In the genomic region with DNA sequence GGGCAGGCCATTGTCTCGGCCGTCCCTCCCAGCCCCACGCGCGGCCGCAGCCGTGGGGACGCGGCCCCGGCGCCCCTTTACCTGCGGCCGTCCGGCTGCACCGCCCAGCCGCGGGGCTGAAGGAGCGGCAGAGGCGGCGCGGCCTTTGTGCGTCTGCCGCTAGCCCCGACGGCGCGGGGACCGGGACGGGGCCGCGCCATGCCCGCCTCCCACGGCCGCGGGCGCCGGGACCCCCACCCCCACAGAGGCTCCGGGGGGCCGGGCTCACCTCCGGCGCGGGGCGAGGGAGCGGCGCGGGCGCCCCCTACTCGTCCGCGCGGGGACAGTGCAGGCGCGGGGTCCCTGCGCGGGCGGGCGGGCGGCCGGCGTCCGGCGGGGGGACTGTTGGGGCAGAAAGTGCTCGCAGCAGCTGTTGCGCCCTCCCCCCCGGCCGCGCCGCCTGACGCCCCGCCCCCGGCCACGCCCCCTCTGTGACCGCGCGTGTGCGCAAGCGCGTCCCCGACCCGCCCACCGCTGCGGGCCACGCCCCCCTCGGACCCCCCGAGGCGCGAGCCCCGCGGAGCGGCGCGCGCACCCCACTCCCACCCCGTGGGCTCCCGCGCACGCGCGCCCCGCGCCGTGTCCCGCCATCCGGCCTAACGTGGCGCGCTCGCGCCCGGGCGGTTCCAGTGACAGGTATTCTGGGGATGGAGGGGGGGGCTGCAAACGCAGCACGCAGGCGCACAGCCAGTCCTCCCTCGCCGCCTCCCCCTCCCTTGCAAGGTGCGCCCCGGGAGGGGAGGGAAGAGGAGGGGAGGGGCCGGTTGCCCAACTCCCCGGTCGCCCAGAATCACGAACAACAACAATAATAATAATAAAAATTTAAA, we compare ENCODE assay signal across 8 mouse cellular contexts. TPM values are rescaled to one million over a fixed set of nuclear protein-coding genes. Genes with fewer than 3 reads are reported as not detected.
DNase-seq lines count a peak whose midpoint lies in the region; ATAC-seq and TF ChIP-seq lines count a peak whose summit lies in the region.

No protein-coding gene starts in this region.

- peak; percentile 89 for ATAC-seq in hindbrain, embryonic 15.5 days (ENCODE audit: low FRiP score, low read depth)
- ATAC-seq in megakaryocyte, adult 5-6 weeks (ENCODE audit: poor library complexity, severe bottlenecking), result peak; percentile 57

- intact Hi-C loops in left cerebral cortex, adult 2 months (cut with DNase I), result loop anchor here (5.0 kb wide), 1 partner anchor 136 kb away; no protein-coding TSS in a partner anchor

- H3K9me3 ChIP-seq in hindbrain, embryonic 15.5 days, result no peaks in the 10 kb centered on the region

- H3K4me2 ChIP-seq in hindbrain, embryonic 15.5 days, result peak overlapping the region; percentile 80

- H3K4me1 ChIP-seq in hindbrain, embryonic 15.5 days (replicated peaks), result peaks cover 46% of the 10 kb centered on the region

- peak; percentile 90 for DNase-seq in Muller cell, postnatal 12 days (ENCODE audit: inconsistent ontology term)
- DNase-seq in cerebellum, postnatal 14 days, result peak; percentile 84 to 85
- DNase-seq in gastrocnemius, adult 18-20 months (ENCODE audit: low spot score), result peak; percentile 73
- peak; percentile 53 to 75 for DNase-seq in left cerebral cortex, adult 2 months (ENCODE audit: extremely low spot score in 1 of 2, low spot score in 2 of 2)
- DNase-seq in right cerebral cortex, adult 2 months (ENCODE audit: low spot score in 2 of 2), result peak; percentile 42 to 58
- peak; percentile 54 for DNase-seq in urinary bladder, postnatal 10 days (ENCODE audit: low spot score)

- TF ChIP-seq CTCF in left cerebral cortex, adult 2 months (IDR thresholded peaks at IDR 0.05), result no peak; the same call in 1 of the 2 replicates

- H3K9ac ChIP-seq in hindbrain, embryonic 15.5 days, result peak overlapping the region; percentile 78

- no peaks in the 10 kb centered on the region for H3K36me3 ChIP-seq in hindbrain, embryonic 15.5 days

- WGBS in hindbrain, embryonic 15.5 days, result 2% methylated on average over 21 of the region's 122 CpGs

- peak overlapping the region; percentile 83 for H3K4me3 ChIP-seq in hindbrain, embryonic 15.5 days
- peak overlapping the region; percentile 57 for H3K4me3 ChIP-seq in left cerebral cortex, adult 2 months

- H3K27me3 ChIP-seq in hindbrain, embryonic 15.5 days, result 0 out of 2 replicates have a peak, but pooled peaks cover 4% of the 10 kb centered on the region

- H3K27ac ChIP-seq in hindbrain, embryonic 15.5 days (replicated peaks), result peak overlapping the region; percentile 84
- peak overlapping the region; percentile 21 for H3K27ac ChIP-seq in left cerebral cortex, adult 2 months

RNA-seq across cellular contexts. Expression of a gene that starts 16.9 kb away (rescaled TPM):
- total RNA-seq in gastrocnemius, adult 18-20 months (2021), result 1 to 10 TPM; 3.8 to 5.5 TPM
- polyA plus RNA-seq in hindbrain, embryonic 15.5 days (2015; fragmentation: Nextera tagmentation; extraction: Ambion mirVana), result 1.7 and 1.9 TPM in 2 replicates
- 1 to 10 TPM; 2.9 to 3.4 TPM for total RNA-seq in left cerebral cortex, adult 2 months (2021)
- total RNA-seq in megakaryocyte, adult 5-6 weeks (2015), result 40.4 and 52.3 TPM in 2 replicates
- 50.9 and 62.5 TPM in 2 replicates for total RNA-seq in megakaryocyte, adult 5-6 weeks (2017)

Comparison
In these comparisons a context has a peak if more than half of its experiments do, and no peak if none do; other contexts are left out.
1. Peak in every context shown above with its lines: DNase-seq, ATAC-seq, H3K4me3 ChIP-seq and H3K27ac ChIP-seq.
2. RNA of a gene that starts 16.9 kb away (total RNA-seq): 40.4 to 62.5 TPM in megakaryocyte, adult 5-6 weeks; 3.8 to 5.5 TPM in gastrocnemius, adult 18-20 months and 2.9 to 3.4 TPM in left cerebral cortex, adult 2 months; every median in the first group is over 4 times any median in the second.